Mouse (Mus musculus) embryonic facial prominence, embryonic 10.5 days (tissue): ENCODE data around the gene Asna1. TPM values are rescaled to one million over a fixed set of nuclear protein-coding genes. Genes with fewer than 3 reads are reported as not detected.

Experiments used
- DNase-seq: peaks from one replicate; pipeline ENCODE4 v3.0.0-alpha.2; 2017; ENCODE audit warnings: low spot score
- H3K27ac ChIP-seq: fragments of 300-500 bp; sonication (generic); replicated peaks from 2 replicates; pipeline ENCODE4 v1.5.1; 2016; ENCODE audit warnings: mild to moderate bottlenecking
- H3K27me3 ChIP-seq: fragments of 300-500 bp; sonication (generic); replicated peaks from 2 replicates; pipeline ENCODE4 v1.6.1; 2016; ENCODE audit warnings: low read depth, mild to moderate bottlenecking; ENCODE audit not compliant: poor library complexity, severe bottlenecking
- H3K36me3 ChIP-seq: fragments of 300-500 bp; sonication (generic); replicated peaks from 2 replicates; pipeline ENCODE4 v1.6.1; 2016; ENCODE audit warnings: mild to moderate bottlenecking, moderate library complexity
- H3K4me1 ChIP-seq: fragments of 300-500 bp; sonication (generic); 2 replicates; pipeline ENCODE4 v1.6.1; 2016
- H3K4me3 ChIP-seq: fragments of 300-500 bp; sonication (generic); 2 replicates; pipeline ENCODE4 v1.5.1; 2016; ENCODE audit warnings: mild to moderate bottlenecking, moderate library complexity
- H3K9me3 ChIP-seq: fragments of 300-500 bp; sonication (generic); 2 replicates; pipeline ENCODE4 v1.6.1; 2016; ENCODE audit warnings: mild to moderate bottlenecking
- WGBS: fragments of 180-500 bp; shearing (Covaris S2); methylation state at CpG from one replicate; pipeline ENCODE4 v1.1.7; 2016; 5-methylcytosine and 5-hydroxymethylcytosine counted together
- polyA plus RNA-seq: library from polyadenylated mRNA; unstranded; fragments of >200 nt; fragmentation: Nextera tagmentation; extraction: Ambion mirVana; gene quantifications from 2 replicates; pipeline ENCODE4 v1.2.1, GENCODE M21; 2016

The Asna1 gene
- polyA plus RNA-seq = 157 TPM in 2 replicates

DNA sequence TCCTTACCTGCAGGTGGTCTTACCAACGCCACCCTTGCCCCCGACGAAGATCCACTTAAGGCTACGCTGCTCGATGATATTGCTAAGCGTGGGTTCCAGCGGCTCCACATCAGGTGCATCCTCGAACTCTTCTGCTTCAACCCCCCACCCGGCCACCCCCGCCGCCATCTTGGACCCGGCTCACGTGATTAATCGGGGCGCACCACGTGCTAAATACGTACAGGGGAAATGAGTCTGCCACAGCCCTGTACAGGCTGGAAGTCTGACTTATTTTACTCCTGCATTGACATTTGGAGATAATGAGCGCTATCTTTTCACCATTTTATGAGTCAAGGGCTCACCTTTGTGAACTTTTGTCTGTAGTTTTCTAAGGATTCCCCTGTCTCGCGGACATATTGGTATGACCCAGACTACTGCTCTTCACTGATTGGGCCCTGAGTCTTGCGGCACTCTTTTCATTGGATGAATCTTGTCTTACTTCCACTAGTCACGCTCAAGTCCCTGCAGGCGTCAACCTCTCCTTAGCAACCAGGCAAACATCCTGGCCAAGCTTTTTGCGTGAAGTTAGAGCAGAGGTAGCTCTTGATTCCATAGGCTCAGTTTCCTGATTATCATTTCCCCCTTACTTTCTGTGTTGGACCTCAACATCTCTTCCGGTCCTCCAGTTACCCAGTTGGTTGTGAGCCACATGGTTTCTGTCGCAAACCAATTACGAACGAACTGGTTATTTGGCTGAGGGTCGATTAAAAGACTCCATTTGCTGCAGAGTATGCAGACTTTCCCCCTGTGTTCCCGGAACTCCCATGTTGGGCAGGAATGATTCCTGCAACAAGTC lies at the start of gene Asna1:
Asna1 (minus strand) TSS at position 184 of the 835 bp plus-strand sequence.
- H3K4me3 ChIP-seq = peak within 1 kb of the TSS; percentile 99
- no peaks in the 10 kb centered on the region for H3K9me3 ChIP-seq
- H3K4me1 ChIP-seq = peaks cover 42% of the 10 kb centered on the region
- H3K27me3 ChIP-seq = no peaks in the 10 kb centered on the region
- peak; percentile 87 for DNase-seq
- H3K27ac ChIP-seq = peak within 1 kb of the TSS; percentile 98
- H3K36me3 ChIP-seq = peaks cover 56% of the 10 kb centered on the region
- 7% methylated on average over 30 of the region's 30 CpGs for WGBS

DNA sequence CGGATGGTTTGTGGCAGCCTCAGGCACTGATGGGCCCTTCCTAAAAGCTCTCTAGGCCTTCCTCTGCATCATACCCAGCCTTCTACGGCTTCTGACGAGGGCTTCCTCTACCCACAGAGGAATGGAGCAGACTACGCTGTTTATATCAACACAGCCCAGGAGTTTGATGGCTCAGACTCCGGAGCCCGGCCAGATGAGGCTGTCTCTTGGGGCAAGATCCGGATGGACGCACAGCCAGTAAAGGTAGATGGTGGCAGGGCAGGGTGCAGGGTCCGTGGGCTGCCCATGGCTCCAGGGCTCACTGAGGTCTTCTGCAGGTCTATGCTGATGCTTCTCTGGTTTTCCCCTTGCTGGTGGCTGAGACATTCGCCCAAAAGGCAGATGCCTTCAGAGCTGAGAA lies 49.5 kb upstream of the Asna1 start:
- 92% methylated on average over 10 of the region's 10 CpGs for WGBS
- DNase-seq = no peak
- no peaks in the 10 kb centered on the region for H3K9me3 ChIP-seq
- H3K27ac ChIP-seq = no peak overlapping the region
- no peaks in the 10 kb centered on the region for H3K27me3 ChIP-seq
- H3K4me1 ChIP-seq = peaks cover 29% of the 10 kb centered on the region
- no peak overlapping the region for H3K4me3 ChIP-seq
- H3K36me3 ChIP-seq = peaks cover 64% of the 10 kb centered on the region

DNA sequence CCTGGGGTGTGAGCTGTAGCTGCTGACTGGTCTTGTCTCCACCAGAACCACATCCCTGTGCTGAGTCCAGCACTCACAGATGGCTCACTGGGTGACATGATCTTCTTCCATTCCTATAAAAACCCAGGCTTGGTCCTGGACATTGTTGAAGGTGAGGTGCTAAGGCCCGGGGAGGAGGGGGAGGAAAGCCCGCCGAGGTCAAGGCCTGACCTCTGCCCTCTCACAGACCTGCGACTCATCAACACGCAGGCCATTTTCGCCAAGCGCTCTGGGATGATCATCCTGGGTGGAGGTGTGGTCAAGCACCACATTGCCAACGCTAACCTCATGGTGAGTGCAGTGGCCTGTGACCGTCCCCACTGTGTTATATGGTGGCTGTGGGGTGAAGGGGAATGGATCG lies 49.1 kb upstream of the Asna1 start:
- Histone ChIP-seq H3K9me3 (no peaks in the 10 kb centered on the region), H3K27ac (no peak overlapping the region), H3K36me3 (peaks cover 61% of the 10 kb centered on the region), H3K4me1 (peaks cover 25% of the 10 kb centered on the region), H3K4me3 (no peak overlapping the region), H3K27me3 (no peaks in the 10 kb centered on the region)
- DNase-seq = no peak
- 83% methylated on average over 10 of the region's 10 CpGs for WGBS

DNA sequence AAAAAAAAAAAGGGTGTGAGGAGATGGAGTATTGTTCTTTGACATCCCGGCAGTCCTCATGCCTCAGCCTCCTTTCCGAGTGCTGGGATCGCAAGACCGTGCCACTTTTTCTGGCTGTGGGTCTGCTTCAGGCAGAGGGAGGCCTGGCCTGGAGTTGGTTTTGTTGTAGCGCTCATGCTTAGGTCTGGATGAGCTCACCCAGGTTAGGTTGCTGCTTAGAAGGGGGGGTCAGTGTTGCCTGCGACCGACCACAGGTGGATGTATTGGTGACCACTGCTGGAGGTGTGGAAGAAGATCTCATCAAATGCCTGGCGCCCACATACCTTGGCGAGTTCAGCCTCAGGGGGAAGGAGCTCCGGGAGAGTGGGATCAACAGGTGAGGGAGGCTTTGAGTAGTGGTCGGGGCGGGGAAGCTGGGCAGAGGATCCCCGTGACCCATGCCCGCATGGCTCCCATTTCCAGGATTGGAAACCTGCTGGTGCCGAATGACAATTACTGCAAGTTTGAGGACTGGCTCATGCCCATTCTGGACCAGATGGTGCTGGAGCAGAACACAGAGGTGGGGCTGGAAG lies 48.0 kb upstream of the Asna1 start:
- Histone ChIP-seq H3K36me3 (peaks cover 50% of the 10 kb centered on the region), H3K4me1 (peaks cover 23% of the 10 kb centered on the region), H3K27ac (no peak overlapping the region), H3K4me3 (peak overlapping the region; percentile 94), H3K27me3 (no peaks in the 10 kb centered on the region), H3K9me3 (no peaks in the 10 kb centered on the region)
- 93% methylated on average over 15 of the region's 15 CpGs for WGBS
- DNase-seq = no peak

DNA sequence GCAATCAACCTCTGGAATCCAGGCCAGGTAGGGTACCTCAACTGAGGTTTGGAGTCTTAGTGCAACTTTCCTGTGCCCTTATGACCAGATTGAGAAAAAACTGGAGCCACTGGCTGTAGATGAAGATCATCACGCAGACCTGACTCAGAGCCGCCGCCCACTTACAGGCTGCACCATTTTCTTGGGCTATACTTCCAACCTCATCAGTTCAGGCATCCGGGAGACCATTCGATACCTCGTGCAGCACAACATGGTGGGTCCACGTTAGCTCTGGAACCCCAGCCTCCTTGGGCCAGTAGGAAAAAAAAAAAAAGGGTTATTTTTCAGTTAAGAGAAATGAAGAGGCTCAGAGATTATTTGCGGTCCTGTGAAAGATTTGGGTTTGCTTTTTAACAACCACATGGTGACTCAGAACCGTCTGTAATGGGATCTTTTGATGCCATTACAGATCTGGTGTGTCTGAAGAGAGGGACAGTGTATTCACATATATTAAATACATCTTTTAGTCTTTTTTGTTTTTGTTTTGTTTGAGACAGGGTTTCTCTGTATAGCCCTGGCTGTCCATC lies 47.4 kb upstream of the Asna1 start:
- Histone ChIP-seq H3K36me3 (peaks cover 51% of the 10 kb centered on the region), H3K27ac (peak overlapping the region; percentile 97), H3K4me3 (peak overlapping the region; percentile 94), H3K9me3 (no peaks in the 10 kb centered on the region), H3K27me3 (no peaks in the 10 kb centered on the region), H3K4me1 (peaks cover 23% of the 10 kb centered on the region)
- no peak for DNase-seq
- 45% methylated on average over 9 of the region's 9 CpGs for WGBS

DNA sequence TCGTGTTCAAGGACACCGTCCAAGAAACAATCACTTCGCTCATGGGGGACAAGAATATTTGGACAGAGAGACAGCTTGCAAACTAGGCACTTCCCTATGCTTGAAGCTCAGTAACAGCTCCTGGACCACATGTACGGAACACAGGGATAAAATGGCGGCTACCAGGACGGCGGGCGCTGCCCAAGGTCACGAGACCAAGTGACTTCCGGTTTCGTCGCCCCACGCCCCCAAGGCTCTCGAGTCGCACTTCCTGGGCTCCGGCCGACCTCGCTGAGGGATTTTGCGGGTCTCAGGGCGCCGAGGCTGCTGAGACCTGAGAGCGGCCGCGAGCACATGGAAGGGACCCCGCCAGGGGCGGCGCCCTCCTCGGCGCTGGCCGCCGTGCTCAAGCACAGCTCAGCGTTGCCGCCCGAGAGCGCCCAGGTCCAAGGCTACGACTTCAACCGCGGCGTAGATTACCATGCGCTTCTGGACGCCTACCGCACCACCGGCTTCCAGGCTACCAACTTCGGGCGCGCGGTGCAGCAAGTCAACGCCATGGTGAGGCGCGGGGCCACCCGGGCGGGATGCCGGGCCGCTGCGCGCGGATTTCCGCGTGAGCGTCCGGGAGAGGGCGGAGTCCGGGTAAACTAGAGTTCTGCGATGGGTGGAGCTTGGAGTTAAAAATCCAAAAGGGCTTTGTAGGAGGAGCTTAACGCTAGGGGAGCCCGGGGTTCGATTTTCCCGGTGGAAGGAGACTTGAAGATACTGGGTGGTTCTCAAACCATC lies 46.6 kb upstream of the Asna1 start, which contains the start of gene Dhps:
Dhps (plus strand) TSS at position 244 of the 768 bp plus-strand sequence.
- peak; percentile 92 for DNase-seq
- peaks cover 53% of the 10 kb centered on the region for H3K36me3 ChIP-seq
- no peaks in the 10 kb centered on the region for H3K27me3 ChIP-seq
- under 1% methylated on average over 68 of the region's 68 CpGs for WGBS
- H3K9me3 ChIP-seq = no peaks in the 10 kb centered on the region
- H3K4me1 ChIP-seq = peaks cover 23% of the 10 kb centered on the region
- peak within 1 kb of the TSS; percentile 97 for H3K27ac ChIP-seq
- H3K4me3 ChIP-seq = peak within 1 kb of the TSS; percentile 94

DNA sequence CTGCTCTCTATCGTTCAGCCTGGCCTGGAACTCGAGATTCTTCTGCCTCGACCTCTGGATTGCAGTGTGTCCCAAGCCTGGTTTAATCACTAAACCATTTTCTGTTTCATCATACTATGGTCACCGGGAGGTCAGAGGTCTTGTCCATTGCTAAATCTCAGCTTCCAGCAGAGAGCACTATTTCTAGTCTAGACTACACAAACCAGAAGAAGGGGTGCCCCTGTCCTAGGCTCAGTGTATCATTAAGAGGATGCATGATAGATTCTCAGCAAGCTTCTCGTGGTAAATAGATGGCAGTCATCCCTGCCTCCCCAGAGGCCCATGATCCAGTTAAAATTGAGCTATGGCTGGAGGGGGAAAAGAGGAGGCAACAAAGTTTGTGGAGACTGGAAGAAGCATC lies 46.0 kb upstream of the Asna1 start:
- DNase-seq = no peak
- WGBS = 88% methylated on average over 5 of the region's 5 CpGs
- Histone ChIP-seq H3K4me1 (peaks cover 23% of the 10 kb centered on the region), H3K4me3 (peak overlapping the region; percentile 94), H3K9me3 (no peaks in the 10 kb centered on the region), H3K36me3 (peaks cover 53% of the 10 kb centered on the region), H3K27me3 (no peaks in the 10 kb centered on the region), H3K27ac (peak overlapping the region; percentile 97)

DNA sequence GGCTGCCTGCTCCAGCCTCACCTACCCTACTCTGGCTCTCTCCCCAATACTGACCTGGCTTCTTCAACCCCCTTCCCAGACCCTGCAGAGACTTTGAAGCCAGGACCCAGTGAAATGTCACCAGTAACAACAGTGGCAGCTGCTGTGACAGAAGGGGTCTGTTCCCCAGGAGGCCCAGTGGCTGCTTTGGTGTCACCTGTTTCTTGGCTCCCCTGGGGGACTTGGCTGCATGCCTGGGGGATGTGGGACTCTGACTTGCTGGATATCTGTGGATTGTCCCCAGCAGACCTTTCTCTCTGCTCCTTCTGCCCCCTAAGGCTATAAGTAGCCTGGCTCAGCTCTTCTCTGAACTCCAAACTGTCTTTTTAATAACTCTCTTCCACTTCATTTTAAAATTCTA lies 42.9 kb upstream of the Asna1 start, which contains the start of gene Gm5741:
Gm5741 (minus strand) TSS at position 1 of the 400 bp plus-strand sequence.
- Histone ChIP-seq H3K27me3 (no peaks in the 10 kb centered on the region), H3K27ac (no peak within 1 kb of the TSS), H3K4me3 (no peak within 1 kb of the TSS), H3K4me1 (peaks cover 19% of the 10 kb centered on the region), H3K9me3 (no peaks in the 10 kb centered on the region), H3K36me3 (peaks cover 35% of the 10 kb centered on the region)
- DNase-seq = no peak

DNA sequence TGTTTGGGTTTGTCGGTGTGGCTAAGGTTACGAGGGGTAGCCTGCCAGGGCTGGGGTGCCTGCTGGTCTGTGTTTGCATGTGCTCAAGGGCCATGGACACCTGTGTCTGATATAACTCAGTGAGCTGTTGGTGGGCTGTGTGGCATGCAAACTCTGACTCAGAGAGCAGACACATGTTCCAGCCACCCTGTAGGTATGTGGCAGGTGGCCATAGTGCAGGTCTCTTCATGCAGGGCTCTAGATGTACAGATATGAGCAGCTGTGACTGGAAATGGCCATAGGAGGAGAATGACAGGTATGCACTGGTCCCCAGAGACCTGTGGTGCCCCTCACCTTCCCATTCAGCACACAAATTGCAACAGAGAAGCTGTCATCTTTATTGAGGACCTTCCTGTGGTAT lies 42.1 kb upstream of the Asna1 start:
- Histone ChIP-seq H3K4me1 (peaks cover 12% of the 10 kb centered on the region), H3K36me3 (peaks cover 42% of the 10 kb centered on the region), H3K27ac (no peak overlapping the region), H3K4me3 (no peak overlapping the region), H3K9me3 (no peaks in the 10 kb centered on the region), H3K27me3 (no peaks in the 10 kb centered on the region)
- WGBS = 93% methylated on average over 2 of the region's 2 CpGs
- no peak for DNase-seq

DNA sequence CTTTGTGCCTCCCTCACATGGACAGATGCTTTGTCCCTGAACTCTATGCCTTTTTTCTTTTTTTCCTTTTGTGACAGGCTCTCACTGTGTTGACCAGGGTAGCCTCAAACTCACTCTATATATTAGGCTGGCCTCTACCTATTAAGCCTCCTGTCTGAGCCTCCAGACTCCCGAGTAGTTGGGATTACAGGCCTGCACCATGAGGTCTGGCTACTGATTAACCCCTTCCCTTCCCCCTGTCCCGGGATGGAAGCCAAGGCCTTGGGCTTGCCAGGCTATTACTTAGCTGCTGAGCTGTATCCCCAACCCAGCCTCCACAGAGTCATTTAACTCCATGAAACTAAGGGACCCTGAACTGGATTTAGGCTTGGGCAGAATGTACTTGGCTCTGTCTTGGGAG lies 40.1 kb upstream of the Asna1 start:
- WGBS = 47% methylated on average over 2 of the region's 2 CpGs
- no peak for DNase-seq
- Histone ChIP-seq H3K4me3 (no peak overlapping the region), H3K27me3 (no peaks in the 10 kb centered on the region), H3K36me3 (peaks cover 46% of the 10 kb centered on the region), H3K27ac (no peak overlapping the region), H3K9me3 (no peaks in the 10 kb centered on the region), H3K4me1 (peaks cover 17% of the 10 kb centered on the region)

DNA sequence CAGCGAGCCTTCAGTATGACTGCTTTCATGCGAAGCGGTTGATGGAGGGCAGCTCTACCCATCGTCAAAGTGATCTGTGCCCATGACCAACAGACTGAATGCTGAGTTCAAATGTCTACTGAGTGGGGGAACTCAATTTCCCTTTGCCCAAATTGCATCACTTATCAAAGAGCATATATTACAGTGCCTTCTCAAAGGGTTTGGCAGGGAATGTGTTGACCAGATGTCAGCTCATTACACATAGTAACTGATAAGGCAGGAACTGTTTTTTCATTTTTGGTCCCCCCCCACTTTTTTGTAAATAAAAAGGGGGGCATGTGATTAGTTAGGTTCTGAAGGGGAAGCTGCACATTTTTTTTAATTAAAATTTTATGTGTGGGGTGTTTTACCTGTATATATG lies 37.5 kb upstream of the Asna1 start:
- Histone ChIP-seq H3K4me1 (peaks cover 17% of the 10 kb centered on the region), H3K4me3 (no peak overlapping the region), H3K36me3 (peaks cover 47% of the 10 kb centered on the region), H3K9me3 (no peaks in the 10 kb centered on the region), H3K27me3 (no peaks in the 10 kb centered on the region), H3K27ac (no peak overlapping the region)
- DNase-seq = no peak
- 92% methylated on average over 4 of the region's 4 CpGs for WGBS

DNA sequence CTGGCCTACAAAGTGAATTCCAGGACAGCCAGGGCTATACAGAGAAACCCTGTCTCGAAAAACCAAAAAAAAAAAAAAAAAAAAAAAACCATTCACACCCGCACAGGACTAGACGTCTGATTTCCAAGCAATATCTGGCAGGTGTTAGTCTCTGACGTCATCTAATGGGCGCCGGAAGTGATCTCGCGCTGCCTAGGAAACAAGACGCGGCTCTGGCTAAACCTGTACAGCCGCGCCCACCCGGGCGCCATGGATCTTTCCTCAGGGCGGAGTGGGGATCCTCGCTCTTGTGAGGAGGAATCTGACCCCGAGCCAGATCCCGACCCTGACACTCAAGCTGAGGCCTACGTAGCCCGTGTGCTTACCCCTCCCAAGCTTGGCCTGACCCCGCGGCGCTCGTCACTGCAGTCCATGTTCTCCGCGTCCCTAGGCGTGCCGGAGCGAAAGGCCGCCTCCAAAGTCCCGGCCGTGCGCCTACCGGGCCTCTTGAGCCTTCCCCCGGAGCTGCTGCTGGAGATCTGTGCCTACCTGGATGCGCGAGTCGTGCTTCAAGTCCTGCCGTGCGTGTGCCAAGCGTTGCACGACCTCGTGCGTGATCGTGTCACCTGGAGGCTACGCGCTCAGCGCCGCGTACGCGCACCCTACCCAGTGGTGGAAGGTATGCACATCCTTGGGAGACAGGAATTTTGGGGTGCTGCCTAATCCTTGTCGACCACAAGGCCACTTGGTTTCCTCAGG lies 35.0 kb upstream of the Asna1 start, which contains the start of gene Fbxw9:
Fbxw9 (plus strand) TSS at position 177 of the 738 bp plus-strand sequence.
- Histone ChIP-seq H3K4me1 (peaks cover 23% of the 10 kb centered on the region), H3K27ac (peak within 1 kb of the TSS; percentile 63), H3K36me3 (peaks cover 49% of the 10 kb centered on the region), H3K4me3 (peak within 1 kb of the TSS; percentile 89), H3K9me3 (no peaks in the 10 kb centered on the region), H3K27me3 (no peaks in the 10 kb centered on the region)
- 1% methylated on average over 53 of the region's 53 CpGs for WGBS
- peak; percentile 91 for DNase-seq
